Mouse (Mus musculus) lung, postnatal 14 days (tissue): ENCODE measurements around the gene Zfp131.

ENCODE experiments used
- DNase-seq: peaks from one replicate; pipeline ENCODE4 v3.0.0; 2021

Zfp131 gene

GRCm38 (mm10) chr13:119754635-119755020 lies 36.1 kb downstream of the Zfp131 start:
- DNase-seq = no peak

GRCm38 (mm10) chr13:119753859-119754634 lies 36.6 kb downstream of the Zfp131 start:
- no peak for DNase-seq

GRCm38 (mm10) chr13:119746930-119747329 lies 43.8 kb downstream of the Zfp131 start:
- DNase-seq = no peak

GRCm38 (mm10) chr13:119743470-119743869 lies 47.2 kb downstream of the Zfp131 start:
- no peak for DNase-seq

- no peak for DNase-seq
These were observed 47.8 kb downstream of the Zfp131 start for GRCm38 (mm10) chr13:119742711-119743415.

GRCm38 (mm10) chr13:119741390-119742237 lies 49.1 kb downstream of the Zfp131 start:
- no peak for DNase-seq

GRCm38 (mm10) chr13:119731448-119731847 lies 59.2 kb downstream of the Zfp131 start:
- DNase-seq = no peak

GRCm38 (mm10) chr13:119729406-119729805 lies 61.3 kb downstream of the Zfp131 start:
- no peak for DNase-seq

- no peak for DNase-seq
These were observed 62.9 kb downstream of the Zfp131 start for GRCm38 (mm10) chr13:119727608-119728387.

- DNase-seq = no peak
These were observed 66.1 kb downstream of the Zfp131 start for GRCm38 (mm10) chr13:119724541-119724940.

- no peak for DNase-seq
These were observed 67.3 kb downstream of the Zfp131 start for GRCm38 (mm10) chr13:119723368-119723767.

- DNase-seq = no peak
These were observed 68.2 kb downstream of the Zfp131 start for GRCm38 (mm10) chr13:119722447-119722846.

- DNase-seq = no peak
These were observed 74.6 kb downstream of the Zfp131 start for GRCm38 (mm10) chr13:119716105-119716504.
